Mouse (Mus musculus) embryonic fibroblast, embryonic 13.5 days (primary cell): Measurements from ENCODE around the gene Kcne2.

ENCODE experiments used
- CTCF ChIP-seq: IDR thresholded peaks from 2 replicates; pipeline ENCODE4 v1.5.1; 2011; ENCODE audit warnings: mild to moderate bottlenecking, control low read depth, low read length, moderate library complexity, borderline replicate concordance; ENCODE audit not compliant: insufficient read depth
- POLR2A ChIP-seq: IDR thresholded peaks from 2 replicates; pipeline ENCODE4 v1.6.1; 2011; ENCODE audit warnings: low read depth, mild to moderate bottlenecking, control low read depth, low read length, moderate library complexity

- TF ChIP-seq CTCF, result no peak
- no peak for TF ChIP-seq POLR2A
Measured at GRCm38 (mm10) chr16:92320361-92320760, 28.2 kb downstream of the Kcne2 start.
